8 mouse cellular contexts compared by ENCODE assay signal in genomic region chr1:75191622-75192402, GRCm38 (mm10). TPM values are rescaled to one million over a fixed set of nuclear protein-coding genes. Genes with fewer than 3 reads are reported as not detected.
DNase-seq lines count a peak whose midpoint lies in the region; ATAC-seq lines count a peak whose summit lies in the region.

TSS of gene Ankzf1 (plus strand) at chr1:75192151.
TSS of gene Atg9a (minus strand) at chr1:75192196.

- no peaks in the 10 kb centered on the region for H3K9me3 ChIP-seq in hindbrain, embryonic 16.5 days (ENCODE audit: control insufficient read depth, low read length)

- DNase-seq in WW6 (ENCODE audit: low read depth, low spot score), result peak; percentile 95
- DNase-seq in cerebellum, postnatal 4 days (ENCODE audit: low spot score in 2 of 2), result peak; percentile 77 to 88
- peak; percentile 97 for DNase-seq in gastrocnemius, adult 18-20 months (ENCODE audit: low spot score)
- DNase-seq in left cerebral cortex, adult 18-20 months (ENCODE audit: low spot score in 2 of 2), result peak; percentile 92 to 95
- DNase-seq in right cerebral cortex, adult 18-20 months, result peak; percentile 98
- DNase-seq in urinary bladder, postnatal 10 days (ENCODE audit: low spot score), result peak; percentile 79

- peak within 1 kb of the TSS; percentile 98 for H3K27ac ChIP-seq in hindbrain, embryonic 16.5 days (ENCODE audit: low read depth, low read length)
- H3K27ac ChIP-seq in macrophage, result peak within 1 kb of the TSS; percentile 85

- peak within 1 kb of the TSS; percentile 96 for H3K9ac ChIP-seq in hindbrain, embryonic 16.5 days (ENCODE audit: low read depth, low read length)

- peak; percentile 100 for ATAC-seq in hindbrain, embryonic 16.5 days

- H3K79me2 ChIP-seq in macrophage (ENCODE audit: inconsistent target), result peaks cover 14% of the 10 kb centered on the region; the same call in 1 of the 2 replicates

- WGBS in hindbrain, embryonic 16.5 days, result under 1% methylated on average over 39 of the region's 56 CpGs
- under 1% methylated on average over 56 of the region's 56 CpGs for WGBS in macrophage (ENCODE audit: missing documents)

- H3K36me3 ChIP-seq in hindbrain, embryonic 16.5 days (ENCODE audit: control insufficient read depth, insufficient read depth, low read length), result peaks cover 18% of the 10 kb centered on the region
- H3K36me3 ChIP-seq in macrophage (ENCODE audit: inconsistent target), result peaks cover 19% of the 10 kb centered on the region; the same call in 1 of the 2 replicates

- H3K4me1 ChIP-seq in hindbrain, embryonic 16.5 days (ENCODE audit: control insufficient read depth, insufficient read depth, low read depth, low read length), result peaks cover 19% of the 10 kb centered on the region

- H3K4me2 ChIP-seq in hindbrain, embryonic 16.5 days (ENCODE audit: low read length), result peak within 1 kb of the TSS; percentile 98

- no peaks in the 10 kb centered on the region for H3K27me3 ChIP-seq in hindbrain, embryonic 16.5 days (replicated peaks; ENCODE audit: control insufficient read depth, insufficient read depth, low read length)

- peak within 1 kb of the TSS; percentile 85 for H3K4me3 ChIP-seq in hindbrain, embryonic 16.5 days (ENCODE audit: low read length)
- peak within 1 kb of the TSS; percentile 88 for H3K4me3 ChIP-seq in macrophage (ENCODE audit: inconsistent target)

RNA-seq across cellular contexts. Expression of gene Ankzf1, which starts in this region (rescaled TPM):
- 1 to 10 TPM; 3.6 to 3.7 TPM for total RNA-seq in gastrocnemius, adult 18-20 months (2021)
- polyA plus RNA-seq in hindbrain, embryonic 16.5 days (2015; fragmentation: Nextera tagmentation; extraction: Ambion mirVana), result 26.9 and 27.8 TPM in 2 replicates
- 10 to 100 TPM; 24.4 to 27.0 TPM for total RNA-seq in left cerebral cortex, adult 18-20 months (2021)
- 10 to 100 TPM; 15.5 to 87.6 (median 43.1) TPM for total RNA-seq in macrophage (2018; cell fraction: chromatin; rRNA removed)
- 1 to 10 TPM; 3.5 to 9.6 (median 6.0) TPM for total RNA-seq in macrophage (2018; cell fraction: cytosol; rRNA removed)
- 10 to 100 TPM; 11.0 to 67.7 (median 28.4) TPM for total RNA-seq in macrophage (2018; cell fraction: nucleus; rRNA removed)
- polyA plus RNA-seq in macrophage (2018), result 7.3 to 11.6 TPM (median 9.2 TPM) in 3 replicates

RNA-seq across cellular contexts. Expression of gene Atg9a, which starts in this region (rescaled TPM):
- total RNA-seq in gastrocnemius, adult 18-20 months (2021), result 100 to 1,000 TPM in 1 of 2 experiments, 10 to 100 TPM in 1; 90.4 to 115 TPM
- 62.1 and 70.5 TPM in 2 replicates for polyA plus RNA-seq in hindbrain, embryonic 16.5 days (2015; fragmentation: Nextera tagmentation; extraction: Ambion mirVana)
- total RNA-seq in left cerebral cortex, adult 18-20 months (2021), result 100 to 1,000 TPM; 124 to 125 TPM
- 100 to 1,000 TPM in 1 of 26 experiments, 10 to 100 TPM in 25; 33.1 to 101 (median 49.1) TPM for total RNA-seq in macrophage (2018; cell fraction: chromatin; rRNA removed)
- 10 to 100 TPM; 13.7 to 24.7 (median 19.8) TPM for total RNA-seq in macrophage (2018; cell fraction: cytosol; rRNA removed)
- 10 to 100 TPM; 27.1 to 76.2 (median 43.3) TPM for total RNA-seq in macrophage (2018; cell fraction: nucleus; rRNA removed)
- polyA plus RNA-seq in macrophage (2018), result 9.0 to 21.6 TPM (median 10.2 TPM) in 3 replicates

Comparison
In these comparisons a context has a peak if more than half of its experiments do, and no peak if none do; other contexts are left out.
1. Peak in every context shown above with its lines: DNase-seq, ATAC-seq, H3K4me3 ChIP-seq and H3K27ac ChIP-seq.
2. RNA of gene Ankzf1 (total RNA-seq): 24.4 to 27.0 TPM in left cerebral cortex, adult 18-20 months; 3.6 to 3.7 TPM in gastrocnemius, adult 18-20 months; every median in the first group is over 4 times any median in the second.